Mouse (Mus musculus): ENCODE data around the gene Olfr594.
"Not testable (repeated sequence)": the region's sequence is repeated elsewhere in the genome, so short reads cannot be mapped to it uniquely, and the experiment has no call there.

DNA sequence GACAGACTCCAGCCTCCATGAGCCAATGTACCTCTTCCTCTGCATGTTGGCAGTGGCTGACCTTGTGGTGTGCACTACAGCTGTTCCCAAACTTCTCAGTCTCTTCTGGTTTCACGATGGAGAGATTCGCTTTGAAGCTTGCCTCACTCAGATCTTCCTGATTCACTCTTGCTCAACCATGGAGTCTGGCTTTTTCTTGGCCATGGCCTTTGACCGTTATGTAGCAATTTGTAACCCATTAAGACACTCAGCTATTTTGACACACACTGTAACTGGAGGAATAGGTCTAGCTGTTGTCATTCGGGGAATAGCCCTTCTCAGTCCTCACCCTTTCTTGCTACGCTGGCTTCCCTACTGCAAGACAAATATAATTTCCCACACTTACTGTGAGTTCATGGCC lies 4.7 kb upstream of the Olfr594 start:
- not testable (repeated sequence) for TF ChIP-seq CTCF, EP300 (IDR thresholded peaks at IDR 0.05; ENCODE audit: low read depth)
